8 mouse cellular contexts compared by ENCODE assay signal in the genomic region with DNA sequence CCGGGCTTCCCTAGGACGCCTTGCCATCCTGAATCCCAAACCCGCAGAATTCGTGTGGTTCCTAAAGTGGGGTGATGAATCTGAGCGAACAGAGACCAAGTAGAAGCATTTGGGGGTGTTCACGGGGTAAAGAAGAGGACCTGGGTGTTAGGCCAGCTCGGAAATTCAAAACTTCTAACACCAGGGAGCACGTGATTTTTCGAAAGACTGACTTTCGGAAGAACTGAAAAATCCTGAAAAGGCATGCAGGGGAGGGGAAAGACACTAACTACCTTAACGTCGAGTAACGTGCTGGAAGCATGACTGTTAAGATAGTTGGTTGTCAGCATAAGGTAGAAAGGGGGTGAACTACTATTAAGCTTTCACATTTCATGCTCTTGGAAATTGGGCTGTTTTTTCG. TPM values are rescaled to one million over a fixed set of nuclear protein-coding genes. Genes with fewer than 3 reads are reported as not detected.
DNase-seq lines count a peak whose midpoint lies in the region; ATAC-seq and TF ChIP-seq lines count a peak whose summit lies in the region.

No protein-coding gene starts in this region.

- no peak for ATAC-seq in lung, embryonic 16.5 days (ENCODE audit: low read depth)
- no peak for ATAC-seq in embryonic facial prominence, embryonic 15.5 days (ENCODE audit: insufficient number of reproducible peaks, low FRiP score, low TSS enrichment, low read depth)
- ATAC-seq in limb, embryonic 12.5 days (ENCODE audit: insufficient number of reproducible peaks, insufficient read depth, low FRiP score, low TSS enrichment, low read depth) = no peak

- H3K36me3 ChIP-seq in lung, embryonic 16.5 days (ENCODE audit: control insufficient read depth, insufficient read depth, low read length) = no peaks in the 10 kb centered on the region
- H3K36me3 ChIP-seq in embryonic facial prominence, embryonic 15.5 days = no peaks in the 10 kb centered on the region
- no peaks in the 10 kb centered on the region for H3K36me3 ChIP-seq in limb, embryonic 12.5 days
- no peaks in the 10 kb centered on the region for H3K36me3 ChIP-seq in small intestine, adult 2 months (ENCODE audit: control insufficient read depth, insufficient read depth, low read length)

- H3K9ac ChIP-seq in lung, embryonic 16.5 days (ENCODE audit: low read length) = peak overlapping the region; percentile 81
- H3K9ac ChIP-seq in embryonic facial prominence, embryonic 15.5 days = peak overlapping the region; percentile 44
- H3K9ac ChIP-seq in limb, embryonic 12.5 days (replicated peaks) = peak overlapping the region; percentile 62

- H3K4me1 ChIP-seq in lung, embryonic 16.5 days (replicated peaks; ENCODE audit: control insufficient read depth, insufficient read depth, low read length) = peaks cover 24% of the 10 kb centered on the region
- H3K4me1 ChIP-seq in embryonic facial prominence, embryonic 15.5 days = peaks cover 34% of the 10 kb centered on the region
- H3K4me1 ChIP-seq in limb, embryonic 12.5 days (replicated peaks) = peaks cover 38% of the 10 kb centered on the region
- H3K4me1 ChIP-seq in small intestine, adult 2 months (ENCODE audit: control insufficient read depth, insufficient read depth, insufficient read length, low read length) = peaks cover 6% of the 10 kb centered on the region; the same call in 1 of the 2 replicates

- under 1% methylated on average over 14 of the region's 14 CpGs for WGBS in lung, embryonic 16.5 days
- WGBS in embryonic facial prominence, embryonic 15.5 days = 1% methylated on average over 14 of the region's 14 CpGs
- WGBS in limb, embryonic 12.5 days = under 1% methylated on average over 14 of the region's 14 CpGs
- WGBS in small intestine, adult 2 months = 1% methylated on average over 14 of the region's 14 CpGs

- peak overlapping the region; percentile 86 for H3K27ac ChIP-seq in lung, embryonic 16.5 days (ENCODE audit: low read length)
- H3K27ac ChIP-seq in embryonic facial prominence, embryonic 15.5 days (replicated peaks) = peak overlapping the region; percentile 97
- peak overlapping the region; percentile 87 for H3K27ac ChIP-seq in limb, embryonic 12.5 days
- peak overlapping the region; percentile 19; the same call in 1 of the 2 replicates for H3K27ac ChIP-seq in small intestine, adult 2 months (ENCODE audit: insufficient read depth, low read depth, low read length)

- no peaks in the 10 kb centered on the region for H3K9me3 ChIP-seq in lung, embryonic 16.5 days (ENCODE audit: control insufficient read depth, low read length)
- H3K9me3 ChIP-seq in embryonic facial prominence, embryonic 15.5 days (replicated peaks) = no peaks in the 10 kb centered on the region
- H3K9me3 ChIP-seq in limb, embryonic 12.5 days = no peaks in the 10 kb centered on the region

- no peak for TF ChIP-seq POLR2A in small intestine, adult 2 months (IDR thresholded peaks at IDR 0.05; ENCODE audit: low read depth, low read length)

- DNase-seq in lung, postnatal 25 days (ENCODE audit: low spot score) = no peak
- no peak for DNase-seq in gastrocnemius, postnatal 14 days
- DNase-seq in adipocyte (ENCODE audit: low spot score) = no peak
- DNase-seq in cerebellum, adult 11 months = no peak

- peak overlapping the region; percentile 85 for H3K4me2 ChIP-seq in lung, embryonic 16.5 days (ENCODE audit: low read depth, low read length)
- peak overlapping the region; percentile 84 for H3K4me2 ChIP-seq in embryonic facial prominence, embryonic 15.5 days (replicated peaks)
- peak overlapping the region; percentile 97 for H3K4me2 ChIP-seq in limb, embryonic 12.5 days

- intact Hi-C loops in gastrocnemius, postnatal 14 days (cut with DNase I; ENCODE audit: low total_unique reads) = no loop called here

- no peak for TF ChIP-seq CTCF in small intestine, adult 2 months (IDR thresholded peaks at IDR 0.05; ENCODE audit: extremely low read depth, insufficient read length, insufficient replicate concordance, low read depth, low read length)

- peak overlapping the region; percentile 66 for H3K4me3 ChIP-seq in lung, embryonic 16.5 days (ENCODE audit: low read length)
- peak overlapping the region; percentile 83 for H3K4me3 ChIP-seq in embryonic facial prominence, embryonic 15.5 days (replicated peaks)
- peak overlapping the region; percentile 98 for H3K4me3 ChIP-seq in limb, embryonic 12.5 days (replicated peaks)
- peak overlapping the region; percentile 93 for H3K4me3 ChIP-seq in small intestine, adult 2 months (ENCODE audit: low read depth, low read length)

- no peaks in the 10 kb centered on the region; the same call in 1 of the 2 replicates for H3K27me3 ChIP-seq in lung, embryonic 16.5 days (ENCODE audit: control insufficient read depth, insufficient read depth, low read depth, low read length)
- H3K27me3 ChIP-seq in embryonic facial prominence, embryonic 15.5 days = no peaks in the 10 kb centered on the region
- H3K27me3 ChIP-seq in limb, embryonic 12.5 days = peaks cover 25% of the 10 kb centered on the region
- H3K27me3 ChIP-seq in small intestine, adult 2 months (ENCODE audit: control insufficient read depth, insufficient read depth, low read length) = peaks cover 19% of the 10 kb centered on the region

RNA-seq across cellular contexts. Expression of a gene that starts 5.1 kb away (rescaled TPM):
- 33.4 and 34.2 TPM in 2 replicates for polyA plus RNA-seq in lung, embryonic 16.5 days (2015; fragmentation: Nextera tagmentation; extraction: Ambion mirVana)
- 21.9 and 25.9 TPM in 2 replicates for polyA plus RNA-seq in embryonic facial prominence, embryonic 15.5 days (2015; fragmentation: Nextera tagmentation; extraction: Ambion mirVana)
- polyA plus RNA-seq in limb, embryonic 12.5 days (2016; fragmentation: Nextera tagmentation; extraction: Ambion mirVana) = 21.6 and 23.0 TPM in 2 replicates
- 9.1 and 20.5 TPM in 2 replicates for polyA plus RNA-seq in small intestine, adult 2 months (2012; rRNA removed)
- 10 to 100 TPM; 10.3 to 15.2 TPM for total RNA-seq in gastrocnemius, postnatal 14 days (2021)

Comparison
In these comparisons a context has a peak if more than half of its experiments do, and no peak if none do; other contexts are left out.
1. H3K27ac ChIP-seq: peak in every context shown above with its lines; median percentile 97 in embryonic facial prominence, embryonic 15.5 days; 87 in limb, embryonic 12.5 days; 86 in lung, embryonic 16.5 days; 19 in small intestine, adult 2 months.